Mouse (Mus musculus): ENCODE results near the gene Sfxn3.

GRCm38 (mm10) chr19:45065226-45065625, 17.9 kb downstream of the Sfxn3 start:
- no peak for TF ChIP-seq POLR2A (IDR thresholded peaks at IDR 0.05; ENCODE audit: borderline replicate concordance, extremely low read depth, low read depth, low read length)
- TF ChIP-seq CTCF (IDR thresholded peaks at IDR 0.05; ENCODE audit: insufficient read depth, low read length) = no peak

Data from lung, adult 2 months (tissue).